Mouse (Mus musculus) left cerebral cortex, postnatal 36 days (tissue): ENCODE data around the gene Fbxo41. TPM values are rescaled to one million over a fixed set of nuclear protein-coding genes. Genes with fewer than 3 reads are reported as not detected.

Experiments
- DNase-seq, 2 experiments: peaks; one replicate each; pipeline ENCODE4 v3.0.0; 2021 to 2022; ENCODE audit warnings: low spot score in 2 of 2, mixed read lengths in 1 of 2
- intact Hi-C: fragments of 180-260 bp; cut with DNase I; formaldehyde crosslinking; loops from one replicate; pipeline ENCODE4 v1.15.1; 2025
- total RNA-seq, 2 experiments: library from RNA; stranded (reverse); gene quantifications; 2 replicates each; pipeline ENCODE4 v1.2.3; 2021

The Fbxo41 gene
- total RNA-seq, 2 experiments from 2014 or later: 106 to 110 TPM

GRCm38 (mm10) chr6:85500416-85500815, 2.4 kb downstream of the Fbxo41 start:
- intact Hi-C loops: loop anchor here (5.0 kb wide), 1 partner anchor 48 kb away; the partner anchor contains the start of genes Cct7 and Pradc1
- no peak for DNase-seq

- intact Hi-C loops: no loop called here
- no peak for DNase-seq
Observed at GRCm38 (mm10) chr6:85498147-85498546, 4.6 kb downstream of the Fbxo41 start.

DNA sequence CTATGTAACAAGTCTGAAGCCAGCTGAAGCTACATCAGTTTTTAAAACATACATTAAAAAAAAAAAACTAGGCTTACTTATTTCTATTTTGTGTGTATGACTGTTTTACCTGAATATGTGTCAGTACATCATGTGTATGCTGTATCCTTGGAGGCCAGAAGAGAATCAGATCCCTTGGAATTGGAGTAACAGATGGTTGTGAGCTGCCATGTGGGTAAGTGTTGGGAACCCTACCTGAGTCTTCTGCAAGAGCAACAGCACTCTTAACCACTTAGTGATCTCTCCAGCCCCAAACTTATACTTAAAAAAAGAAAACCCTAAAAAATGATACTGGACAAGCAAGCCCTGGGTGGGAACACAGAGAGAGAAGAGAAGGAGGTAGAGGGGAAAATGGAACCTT, 5.8 kb downstream of the Fbxo41 start:
- no peak for DNase-seq
- intact Hi-C loops: no loop called here

DNA sequence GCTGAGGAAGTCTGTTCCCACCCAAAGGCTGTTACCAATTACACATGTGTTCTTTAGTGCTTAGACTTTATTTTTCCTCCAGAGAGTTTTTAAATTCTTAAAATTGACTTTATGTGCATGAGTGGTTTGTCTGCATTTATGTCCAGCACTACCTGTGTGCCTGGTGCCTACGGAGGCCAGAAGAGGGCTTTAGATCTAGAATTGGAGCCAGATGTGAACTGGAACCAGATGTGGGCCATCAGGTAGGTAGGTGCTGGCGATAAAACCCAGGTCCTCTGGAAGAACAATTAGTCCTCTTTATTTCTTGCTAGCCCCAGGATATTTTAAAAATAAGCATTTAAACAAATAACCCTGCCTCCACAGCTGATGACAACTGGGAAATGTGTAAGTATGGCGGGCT, 11.2 kb downstream of the Fbxo41 start:
- no peak for DNase-seq
- intact Hi-C loops: no loop called here

- intact Hi-C loops: no loop called here
- no peak for DNase-seq
Observed at GRCm38 (mm10) chr6:85490252-85490651, 12.5 kb downstream of the Fbxo41 start.

DNA sequence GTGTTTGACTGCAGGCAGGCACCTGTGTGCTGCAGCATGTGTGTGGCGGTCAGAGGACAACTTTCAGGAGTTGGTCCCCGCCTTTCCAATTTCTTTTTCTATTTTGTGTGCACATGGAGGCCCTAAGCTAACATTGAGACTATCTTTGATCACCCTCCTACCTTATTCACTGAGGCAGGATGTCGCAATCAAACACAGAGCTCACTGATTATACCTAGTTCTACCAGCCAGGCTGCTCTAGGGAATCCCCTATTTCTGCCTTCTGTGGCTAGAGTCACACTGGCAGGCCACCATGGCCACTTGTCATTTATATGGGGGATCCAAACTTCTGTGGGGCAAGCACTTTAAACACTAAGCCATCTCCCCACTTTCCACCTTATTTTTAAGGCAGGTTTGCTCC, 13.1 kb downstream of the Fbxo41 start:
- intact Hi-C loops: no loop called here
- no peak for DNase-seq

DNA sequence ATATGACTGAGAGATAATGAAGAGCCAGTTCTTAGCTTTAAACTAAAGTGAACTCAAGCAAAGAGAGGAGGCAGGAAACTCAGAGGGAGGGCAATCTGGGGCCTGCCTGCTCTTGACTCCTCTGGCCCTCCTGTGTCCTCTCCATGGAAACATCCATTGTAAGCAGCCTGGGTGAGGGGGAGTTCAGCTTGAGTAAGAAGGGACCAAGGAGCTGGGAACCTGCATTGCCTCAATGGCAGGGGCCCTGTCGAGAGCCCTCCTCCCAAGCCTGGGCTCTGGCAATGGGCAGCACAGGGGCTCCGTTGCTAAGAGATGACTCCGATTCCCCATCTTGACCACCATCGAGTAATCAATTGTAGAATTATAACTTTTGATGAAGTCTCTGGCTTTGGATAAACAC, 14.3 kb downstream of the Fbxo41 start:
- no peak for DNase-seq
- intact Hi-C loops: no loop called here

- intact Hi-C loops: no loop called here
- DNase-seq: no peak
Observed at GRCm38 (mm10) chr6:85485738-85486137, 17.1 kb downstream of the Fbxo41 start.

GRCm38 (mm10) chr6:85483843-85484721, 18.7 kb downstream of the Fbxo41 start:
- peak in 1 of 2 experiments; percentile 55 for DNase-seq

DNA sequence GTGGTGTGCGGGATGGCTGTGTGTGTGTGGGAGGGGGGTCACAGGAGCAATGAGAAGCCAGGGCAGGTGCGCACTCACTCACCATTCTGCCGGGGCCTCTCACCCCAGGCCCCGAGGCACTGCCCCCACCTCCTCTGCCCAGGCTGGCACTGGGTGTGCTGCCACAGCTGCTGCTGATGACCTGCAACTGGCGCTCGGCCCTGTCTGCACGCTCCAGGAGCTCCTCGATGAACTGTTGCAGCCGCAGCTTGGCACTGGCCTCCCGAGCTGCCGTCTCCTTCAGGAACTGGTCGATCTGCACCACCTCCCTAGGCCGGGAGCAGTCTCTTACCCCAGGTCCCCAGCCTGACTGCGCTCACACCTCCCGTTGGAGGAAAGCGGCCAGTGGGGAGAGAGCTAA, 22.1 kb downstream of the Fbxo41 start:
- intact Hi-C loops: no loop called here
- no peak for DNase-seq

More at GRCm38 (mm10) chr6:85483843-85484721, 18.7 kb downstream of the Fbxo41 start:
- intact Hi-C loops: no loop called here

GRCm38 (mm10) chr6:85479979-85480378, 22.8 kb downstream of the Fbxo41 start:
- intact Hi-C loops: loop anchor here (10.0 kb wide), 1 partner anchor 425 kb away; the partner anchor contains the start of gene Nat8f4
- DNase-seq: no peak

DNA sequence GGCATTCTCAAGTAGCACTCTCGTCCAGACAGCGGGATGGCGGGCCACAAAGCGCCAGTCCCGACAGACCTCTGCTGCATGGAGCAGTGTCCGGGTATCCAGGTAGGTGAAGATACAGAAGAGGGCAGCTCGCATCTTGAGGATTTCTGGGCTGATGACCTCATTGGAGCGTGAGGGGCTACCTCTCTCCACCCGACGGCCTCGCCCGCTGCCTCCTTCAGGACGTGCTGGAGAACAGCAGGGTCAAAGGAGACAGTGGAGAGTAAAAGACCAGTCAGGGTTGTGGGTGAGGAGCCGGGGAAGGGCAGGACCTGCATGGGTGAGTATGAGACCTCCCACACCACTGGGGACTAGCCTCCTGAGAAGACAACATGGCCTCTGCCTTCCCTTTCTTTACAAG, 24.4 kb downstream of the Fbxo41 start:
- no peak for DNase-seq
- intact Hi-C loops: loop anchor here (10.0 kb wide), 1 partner anchor 426 kb away; the partner anchor contains the start of gene Nat8f4

DNA sequence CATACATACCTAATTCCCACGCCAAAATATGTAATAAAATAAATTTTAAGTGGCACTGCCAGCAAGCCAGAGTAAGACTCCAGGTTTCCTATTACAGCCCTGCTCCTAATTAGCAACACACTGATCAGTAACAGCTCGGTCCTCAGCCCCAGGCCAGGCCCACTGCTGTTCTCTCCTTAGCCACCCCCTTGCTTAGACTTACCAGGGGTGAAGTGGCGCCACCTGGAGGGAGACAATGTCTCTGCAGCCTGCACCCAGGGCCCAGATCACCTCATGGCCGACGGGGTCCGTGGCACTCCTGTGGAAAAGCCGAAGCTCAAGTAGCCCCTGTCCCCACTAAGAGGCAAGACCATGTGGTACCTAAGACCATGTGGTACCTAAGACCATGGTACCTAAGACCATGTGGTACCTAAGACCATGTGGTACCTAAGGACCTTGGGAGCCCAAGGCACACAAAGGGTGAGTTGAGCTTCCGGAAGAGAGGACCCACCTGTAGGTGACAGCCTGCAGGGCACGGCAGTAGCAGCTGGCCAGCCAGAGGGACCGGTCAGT, 25.4 kb downstream of the Fbxo41 start:
- intact Hi-C loops: loop anchor here (10.0 kb wide), 1 partner anchor 427 kb away; the partner anchor contains the start of gene Nat8f4
- no peak for DNase-seq

DNA sequence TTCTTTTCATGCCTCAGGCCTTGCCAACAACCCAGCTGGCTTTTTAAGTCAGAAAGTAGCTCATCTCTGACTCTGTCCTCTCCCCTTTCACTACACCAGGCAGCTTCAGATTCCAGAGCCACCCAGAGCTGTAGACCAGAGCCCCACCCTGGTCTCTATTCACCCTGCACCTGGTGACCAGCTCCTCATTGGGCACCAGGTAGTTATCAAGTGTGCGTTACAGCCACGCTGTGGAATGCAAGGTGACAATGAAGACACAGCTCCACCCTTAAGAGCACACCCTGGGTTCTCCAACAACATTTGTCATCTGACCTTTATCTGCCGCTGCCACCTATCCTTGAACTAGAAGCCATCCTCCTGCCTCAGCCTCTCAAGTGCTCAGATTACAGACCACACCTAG, 27.2 kb downstream of the Fbxo41 start:
- no peak for DNase-seq
- intact Hi-C loops: loop anchor here (10.0 kb wide), 1 partner anchor 429 kb away; the partner anchor contains the start of gene Nat8f4

DNA sequence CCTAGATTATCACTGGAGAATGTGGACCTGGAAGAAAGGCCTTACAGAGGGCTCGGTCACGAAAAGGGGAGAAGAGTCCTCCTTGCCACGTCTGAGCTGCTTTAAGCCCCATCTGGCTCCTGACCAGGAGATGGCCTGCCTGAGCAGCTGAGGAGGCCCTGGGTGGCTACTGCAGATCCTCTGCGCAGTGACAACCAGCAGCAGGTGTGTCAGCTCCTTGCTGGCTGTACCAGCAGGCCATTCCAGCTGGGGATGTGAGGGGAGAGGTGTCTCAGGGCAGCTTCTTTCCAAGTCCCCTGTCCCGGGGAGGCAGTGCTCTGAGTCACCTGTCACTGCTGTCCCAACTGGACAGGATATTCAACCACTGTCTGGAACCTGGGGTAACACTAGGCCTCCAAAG, 30.3 kb downstream of the Fbxo41 start:
- no peak for DNase-seq
- intact Hi-C loops: loop anchor here (5.0 to 10.0 kb wide), 2 partner anchors 40 to 432 kb away; partner anchors contain the start of genes Egr4 and Nat8f4

DNA sequence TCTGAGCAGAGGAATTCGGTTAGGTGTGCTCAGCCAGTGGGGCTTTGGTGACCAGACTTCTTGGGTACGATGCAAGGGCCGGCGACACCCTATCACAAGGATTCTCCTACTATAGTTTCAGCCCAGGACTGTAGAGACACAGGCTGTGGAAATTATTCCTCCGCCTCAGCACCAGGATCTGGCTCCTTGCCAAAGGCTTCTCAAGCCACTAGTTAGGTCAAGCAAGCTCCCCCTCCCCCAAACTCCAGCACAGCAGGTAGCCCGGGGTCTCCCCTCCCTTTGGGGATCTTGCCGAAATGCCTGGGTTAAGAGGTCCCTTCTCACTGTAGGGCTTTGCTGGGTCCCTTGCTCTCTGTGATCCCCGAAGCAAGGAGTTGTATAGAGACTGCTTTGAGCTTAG, 30.8 kb downstream of the Fbxo41 start:
- DNase-seq: no peak
- intact Hi-C loops: loop anchor here (5.0 to 10.0 kb wide), 2 partner anchors 40 to 433 kb away; partner anchors contain the start of genes Egr4 and Nat8f4

DNA sequence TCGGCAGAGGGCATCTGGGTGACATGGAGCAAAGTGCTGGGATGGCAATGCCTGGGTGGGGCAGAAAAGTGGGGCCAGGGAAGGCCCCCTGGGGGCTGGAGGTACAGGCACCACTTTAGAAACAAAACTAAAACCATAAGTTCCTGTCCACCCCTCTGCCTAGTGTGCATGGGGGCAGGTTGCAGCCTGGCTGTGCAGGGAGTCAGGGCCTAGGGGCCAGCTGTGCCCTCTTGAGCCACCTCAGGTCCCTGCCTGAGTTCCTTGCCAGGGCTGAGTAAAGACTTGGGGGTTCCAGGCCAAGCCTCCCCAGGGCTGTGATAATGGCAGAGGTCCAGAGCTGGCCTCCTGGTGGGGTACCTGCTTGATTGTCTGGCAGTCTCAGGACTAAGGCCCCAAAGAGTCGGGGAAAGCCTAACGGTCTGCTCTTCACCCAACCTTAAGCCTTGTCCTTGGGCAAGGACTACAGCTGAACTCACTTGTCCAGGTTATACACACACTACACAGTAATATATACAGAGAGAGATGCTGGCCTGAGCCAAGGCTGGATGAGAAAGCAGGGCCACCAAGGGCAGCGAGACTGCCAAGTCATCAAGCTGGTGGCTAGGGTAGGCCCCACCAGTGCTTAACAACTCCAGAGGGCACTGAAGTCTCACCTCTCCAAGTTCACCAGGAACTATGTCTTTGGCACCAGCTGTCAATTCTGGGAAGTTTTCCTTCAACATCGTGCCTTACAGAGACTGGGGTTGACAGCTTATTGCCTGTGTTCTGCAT, 32.9 kb downstream of the Fbxo41 start:
- intact Hi-C loops: loop anchor here (5.0 to 10.0 kb wide), 2 partner anchors 42 to 435 kb away; partner anchors contain the start of genes Egr4 and Nat8f4
- no peak for DNase-seq

DNA sequence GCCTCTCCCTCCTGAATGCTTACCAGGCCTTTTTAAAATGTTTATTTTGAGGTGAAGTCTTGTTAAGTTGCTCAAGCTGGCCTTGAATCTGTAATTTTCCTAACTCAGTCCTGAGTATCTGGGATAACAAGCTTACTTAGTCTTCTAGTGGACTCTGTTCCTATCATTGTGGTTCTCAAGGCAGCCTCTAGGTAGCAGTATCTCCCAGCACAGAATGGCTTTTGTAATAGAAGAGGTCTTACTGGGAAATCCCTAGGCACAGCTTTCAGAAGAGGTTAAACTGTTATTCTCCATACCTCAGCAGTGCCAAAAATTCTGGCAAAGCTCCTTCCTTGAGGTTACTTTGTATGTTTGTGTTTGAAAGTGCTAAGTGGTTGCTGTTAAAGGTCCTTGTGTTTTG, 37.4 kb downstream of the Fbxo41 start:
- DNase-seq: no peak

GRCm38 (mm10) chr6:85459621-85460020, 43.2 kb downstream of the Fbxo41 start:
- intact Hi-C loops: no loop called here
- DNase-seq: no peak

More for the DNA sequence above, 37.4 kb downstream of the Fbxo41 start:
- intact Hi-C loops: no loop called here

- DNase-seq: no peak
- intact Hi-C loops: loop anchor here (5.0 kb wide), 2 partner anchors 49 to 134 kb away; partner anchors contain the start of genes Alms1 and Fbxo41
Observed at GRCm38 (mm10) chr6:85452816-85453215, 50.0 kb downstream of the Fbxo41 start.
